Mouse (Mus musculus) thymus, postnatal 36 days (tissue): Measurements from ENCODE around the gene Nt5c.
A peak's percentile ranks its signal among the peaks of the same experiment; 100 is the strongest.
"Not testable (repeated sequence)": the region's sequence is repeated elsewhere in the genome, so short reads cannot be mapped to it uniquely, and the experiment has no call there.

Source experiments
- DNase-seq, 2 experiments: peaks; one replicate each; pipeline ENCODE4 v3.0.0; 2022; ENCODE audit warnings: mixed read lengths in 2 of 2

Gene Nt5c

GRCm38 (mm10) chr11:115491356-115492083 lies at the start of gene Nt5c:
Gene Nt5c, minus strand, starts transcription at chr11:115491862.
- DNase-seq: peak; percentile 82 to 88

GRCm38 (mm10) chr11:115538045-115538444 lies 46.4 kb upstream of the Nt5c start:
- DNase-seq: no peak

DNA sequence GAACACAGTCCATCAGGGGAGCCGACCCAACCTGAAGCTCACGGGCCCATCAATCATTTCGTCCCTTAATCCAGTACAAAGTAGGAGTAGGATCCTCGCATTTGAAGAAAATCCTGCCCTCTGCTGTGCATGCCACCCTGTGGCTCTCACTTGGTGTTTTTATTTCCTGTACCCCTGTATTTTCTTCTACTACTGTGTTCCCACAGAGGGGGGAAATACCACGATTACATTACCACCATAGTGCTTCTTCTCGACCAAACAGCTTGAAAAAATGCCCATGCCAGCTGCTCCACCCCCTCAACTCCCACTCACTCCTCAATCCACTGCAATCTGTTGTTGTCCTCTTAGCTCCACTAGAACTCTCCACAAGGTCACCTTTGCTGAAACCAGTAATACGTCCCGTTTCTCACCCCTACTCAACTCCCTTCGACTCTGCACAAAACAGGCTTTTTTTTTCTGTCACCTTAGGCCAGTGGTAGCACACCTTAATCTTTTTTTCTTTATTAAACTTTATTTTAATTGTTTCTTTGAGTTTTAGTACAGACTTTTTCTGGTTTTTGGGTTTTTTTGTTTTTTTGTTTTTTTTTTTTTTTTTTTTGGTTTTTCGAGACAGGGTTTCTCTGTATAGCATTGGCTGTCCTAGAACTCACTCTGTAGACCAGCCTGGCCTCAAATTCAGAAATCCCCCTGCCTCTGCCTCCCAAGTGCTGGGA lies 45.4 kb upstream of the Nt5c start:
- DNase-seq: peak; percentile 28 to 48

DNA sequence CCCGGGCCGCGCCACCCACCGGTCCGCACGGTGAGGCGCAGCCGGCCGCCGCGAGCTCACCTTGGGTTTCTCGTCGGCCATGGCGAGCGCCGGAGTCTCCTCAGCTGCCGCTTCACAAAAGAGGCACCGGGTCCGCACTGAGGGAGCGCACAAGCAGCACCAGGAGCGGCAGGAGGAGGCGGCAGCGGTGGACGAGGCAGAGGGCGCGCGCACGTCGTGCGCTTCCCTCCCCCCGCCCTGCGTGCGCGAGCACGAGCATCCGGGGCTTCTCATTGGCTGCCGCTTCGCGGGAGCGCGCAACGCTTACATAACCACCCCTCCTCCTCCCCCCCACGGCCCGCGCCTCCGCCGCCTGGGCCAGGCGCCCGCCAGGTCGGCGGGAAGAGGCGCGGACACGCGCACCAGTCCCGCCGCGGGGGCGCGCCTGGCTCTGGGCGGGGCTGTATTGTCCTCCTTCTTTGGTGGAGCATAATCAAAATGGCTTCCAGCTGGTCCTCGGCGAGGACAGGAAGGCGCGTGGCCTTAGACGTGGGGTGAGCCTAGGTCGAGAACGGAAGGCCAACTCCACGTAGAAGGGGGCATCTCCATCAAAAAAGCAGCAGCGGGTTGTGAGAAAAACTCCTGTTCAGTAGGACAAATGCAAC lies 44.5 kb upstream of the Nt5c start, which contains the start of gene Sumo2:
Sumo2 (minus strand) TSS at position 239 of the 644 bp plus-strand sequence.
- peak; percentile 99 for DNase-seq

DNA sequence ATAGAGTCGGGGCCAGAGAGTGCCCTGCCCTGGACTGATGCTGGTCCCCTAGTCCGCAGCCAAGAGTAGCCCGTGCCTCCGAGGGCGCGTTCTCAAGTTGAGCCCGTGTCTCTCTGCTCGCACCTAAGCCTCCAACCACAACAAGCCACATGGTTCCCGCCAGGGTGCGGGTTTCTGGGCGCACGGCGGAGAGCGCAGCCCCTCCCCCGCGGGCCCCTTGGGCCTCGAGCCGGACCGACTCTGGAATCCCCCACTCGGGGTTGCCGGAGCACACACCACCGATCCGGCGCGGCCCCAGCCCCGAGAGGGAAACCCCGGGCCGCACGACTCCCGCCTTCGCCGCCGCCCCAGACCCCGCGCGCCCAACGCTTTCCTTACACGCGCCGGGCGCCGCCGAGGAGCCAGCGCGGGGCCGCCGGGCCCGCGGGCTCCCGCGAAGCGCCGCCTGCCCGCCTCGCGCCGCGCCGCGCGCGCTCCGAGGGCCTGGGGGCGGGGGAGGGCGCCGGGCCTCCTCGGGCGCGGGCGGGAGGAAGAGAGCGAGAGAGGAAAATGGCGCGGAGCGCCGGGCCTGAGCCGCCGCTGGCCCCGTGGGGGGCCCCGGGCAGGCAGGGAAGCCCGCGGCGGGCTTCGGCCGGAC lies 43.9 kb upstream of the Nt5c start:
- DNase-seq: peak; percentile 78 to 82

DNA sequence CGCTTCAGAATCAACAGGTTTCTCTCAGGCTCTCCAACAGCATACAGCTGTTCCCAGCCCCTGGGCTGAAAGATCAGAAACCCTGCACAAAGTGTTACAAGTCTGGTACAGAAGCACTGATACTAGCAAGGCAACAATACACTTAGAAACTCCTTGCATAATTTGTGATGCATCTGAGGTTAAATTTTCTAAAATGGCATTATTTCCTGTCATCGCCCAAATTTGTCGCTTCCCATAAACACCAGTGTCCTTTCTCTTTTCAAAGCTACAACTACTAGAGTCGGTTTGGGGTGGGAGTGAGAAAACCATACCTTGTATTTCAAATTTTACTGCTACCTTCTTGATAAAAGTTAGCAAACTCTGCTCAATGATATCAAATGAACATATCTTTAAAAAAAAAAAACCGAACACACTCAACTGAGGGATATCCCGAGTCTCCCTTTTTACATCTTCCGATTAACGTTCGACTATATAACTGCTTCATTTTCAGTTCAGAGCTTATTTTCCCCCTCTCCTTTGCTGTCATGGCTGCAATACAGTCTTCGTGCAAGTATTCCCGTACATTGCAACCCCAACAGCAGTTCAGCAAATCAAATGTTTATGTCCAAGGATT lies 43.2 kb upstream of the Nt5c start:
- no peak for DNase-seq

GRCm38 (mm10) chr11:115526446-115526845 lies 34.8 kb upstream of the Nt5c start:
- not testable (repeated sequence) for DNase-seq

GRCm38 (mm10) chr11:115522703-115523102 lies 31.0 kb upstream of the Nt5c start:
- no peak for DNase-seq

DNA sequence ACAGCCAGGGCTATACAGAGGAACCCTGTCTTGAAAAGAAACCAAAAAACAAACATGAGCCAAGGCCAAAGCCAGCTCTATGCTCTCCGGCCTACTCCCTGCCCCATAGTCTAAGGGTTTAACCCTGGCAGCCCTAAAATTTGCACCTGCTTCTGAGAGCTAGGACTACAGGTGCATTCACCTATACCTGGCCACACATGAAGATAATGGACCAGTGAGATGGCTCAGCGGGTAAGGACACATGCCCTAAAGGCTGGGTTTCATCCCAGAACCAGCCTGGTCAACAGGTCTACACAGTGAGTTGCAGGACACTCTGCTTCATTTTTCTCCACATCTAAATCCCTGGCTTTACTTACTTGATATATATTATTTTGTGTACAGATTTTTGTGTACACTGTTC lies 30.6 kb upstream of the Nt5c start:
- no peak for DNase-seq

GRCm38 (mm10) chr11:115521080-115521479 lies 29.4 kb upstream of the Nt5c start:
- no peak for DNase-seq

GRCm38 (mm10) chr11:115520218-115520617 lies 28.6 kb upstream of the Nt5c start:
- no peak for DNase-seq

GRCm38 (mm10) chr11:115519581-115519980 lies 27.9 kb upstream of the Nt5c start:
- no peak for DNase-seq

GRCm38 (mm10) chr11:115518693-115519092 lies 27.0 kb upstream of the Nt5c start:
- DNase-seq: no peak

- DNase-seq: no peak
Measured at GRCm38 (mm10) chr11:115516942-115517341, 25.3 kb upstream of the Nt5c start.

DNA sequence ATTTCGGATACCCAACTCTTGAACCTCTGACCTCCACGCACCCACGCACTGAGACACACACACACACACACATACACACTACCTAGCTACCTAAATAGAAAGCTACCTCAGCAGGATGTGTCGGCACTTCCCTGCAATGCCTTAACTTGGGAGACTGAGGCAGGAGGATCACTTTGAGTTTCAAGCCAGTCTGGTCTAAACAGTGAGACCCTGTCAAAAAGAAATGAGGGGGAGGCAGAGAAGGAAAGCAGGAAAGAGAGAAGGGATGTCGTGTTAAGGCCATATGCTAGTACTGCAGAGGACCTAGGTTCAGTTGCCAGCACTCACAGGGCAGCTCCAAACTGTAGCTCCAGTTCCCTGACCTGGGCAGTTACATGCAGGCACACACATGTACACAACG lies 23.4 kb upstream of the Nt5c start:
- no peak for DNase-seq

DNA sequence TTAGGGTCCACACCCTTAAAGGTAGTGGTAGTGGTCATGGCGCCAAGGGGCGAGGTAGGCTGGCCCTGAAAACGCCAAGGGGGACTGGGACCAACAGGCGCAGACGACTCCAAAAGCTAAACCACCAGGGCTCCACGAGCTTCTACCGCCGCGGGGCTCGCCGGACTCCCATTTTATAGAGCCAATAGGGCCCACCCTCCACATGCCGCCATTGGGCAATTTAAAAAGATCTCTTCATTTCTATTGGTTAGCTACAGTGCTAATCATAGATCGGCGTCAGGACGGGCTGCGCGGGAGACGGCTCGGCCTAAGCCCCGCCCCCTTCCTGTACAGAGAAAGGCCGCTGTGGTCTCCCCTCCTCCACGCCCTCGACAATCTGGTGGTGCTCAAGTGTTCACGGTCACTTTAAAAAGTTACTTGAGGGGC lies 22.6 kb upstream of the Nt5c start, which contains the start of gene Jpt1:
Jpt1 (minus strand) TSS at position 150 of the 426 bp plus-strand sequence.
- peak; percentile 96 for DNase-seq

DNA sequence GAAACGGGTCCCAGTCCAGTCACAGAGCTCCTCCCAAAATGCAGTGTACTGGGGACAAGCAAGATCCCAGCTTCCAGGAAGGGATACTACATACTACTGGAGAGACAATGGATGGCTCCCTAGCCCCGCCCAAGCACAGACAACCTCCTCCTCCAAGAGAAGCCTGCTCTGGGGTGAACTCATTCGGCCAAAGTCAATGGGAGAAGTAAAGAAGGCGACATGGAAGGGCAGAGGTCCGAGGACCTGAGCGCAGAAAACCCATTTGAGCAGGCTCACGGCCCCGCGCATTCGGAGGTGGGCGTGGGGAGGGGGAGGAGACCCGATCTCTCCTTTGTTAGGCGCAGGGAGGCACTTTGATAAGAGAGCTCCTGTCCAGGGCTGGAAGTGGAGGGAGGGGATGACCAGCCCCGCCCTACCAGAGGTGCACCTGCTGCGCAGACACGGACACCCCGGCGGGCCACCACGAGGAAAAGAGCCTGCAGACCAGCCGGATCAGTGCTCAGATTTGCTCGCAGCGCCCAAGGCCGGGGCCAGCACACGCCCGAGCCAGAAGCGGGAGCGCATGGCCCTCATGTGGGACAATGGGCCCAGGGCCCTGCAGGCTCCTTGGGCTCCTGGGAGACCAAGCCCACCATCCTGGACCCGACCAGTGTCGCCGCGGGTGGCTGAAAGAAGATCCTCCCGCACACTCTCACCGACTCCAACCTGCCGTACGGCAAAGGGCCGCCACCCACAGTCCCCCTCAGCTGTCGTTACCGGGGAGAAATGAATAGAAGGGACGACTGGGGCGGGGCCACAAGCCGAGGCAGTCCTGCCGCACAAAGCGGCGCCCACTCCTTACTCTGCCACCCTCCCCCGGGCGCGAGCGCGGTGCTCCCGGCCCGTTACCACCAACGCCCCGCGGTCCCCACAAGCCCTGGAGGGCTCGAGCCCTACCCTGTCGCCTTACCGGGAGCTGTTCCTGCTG lies 21.9 kb upstream of the Nt5c start:
- DNase-seq: peak; percentile 54 to 62

DNA sequence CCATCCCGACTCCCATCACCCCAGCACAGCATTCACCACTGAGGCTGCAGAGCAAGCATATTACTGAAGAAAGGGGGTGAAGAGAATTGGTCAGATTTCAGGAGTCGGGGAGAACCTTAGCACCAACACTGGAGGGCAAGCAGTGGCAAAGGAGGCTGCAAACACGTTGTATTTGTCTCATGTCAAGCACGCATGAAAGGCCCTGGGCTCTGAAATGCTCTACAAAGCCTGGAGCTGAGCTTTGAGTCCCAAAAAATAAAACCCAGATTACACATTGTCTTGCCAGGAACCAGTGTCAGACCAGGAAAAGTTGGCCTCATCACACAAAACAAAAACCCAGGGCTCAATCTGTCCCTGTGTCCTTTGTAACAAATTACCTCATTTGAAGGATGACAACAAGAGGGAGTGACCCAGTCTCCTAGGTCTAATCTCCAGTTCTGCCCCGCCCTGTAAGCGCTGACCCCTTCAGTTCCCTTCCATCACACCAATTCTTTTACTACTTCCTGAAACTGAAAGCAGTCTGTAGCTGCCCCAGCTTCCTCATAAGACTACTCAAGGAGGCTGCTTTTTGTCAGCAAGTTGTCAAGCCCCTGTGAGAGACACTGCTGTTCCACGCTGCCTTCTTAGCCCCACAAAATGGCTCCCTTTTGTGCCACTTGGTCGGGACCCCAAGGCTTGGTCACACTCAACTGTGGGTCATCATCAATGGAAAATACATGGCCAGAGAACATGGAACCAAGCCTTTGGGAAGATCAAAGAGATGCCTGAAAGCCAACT lies 20.9 kb upstream of the Nt5c start:
- DNase-seq: peak; percentile 48 to 51

DNA sequence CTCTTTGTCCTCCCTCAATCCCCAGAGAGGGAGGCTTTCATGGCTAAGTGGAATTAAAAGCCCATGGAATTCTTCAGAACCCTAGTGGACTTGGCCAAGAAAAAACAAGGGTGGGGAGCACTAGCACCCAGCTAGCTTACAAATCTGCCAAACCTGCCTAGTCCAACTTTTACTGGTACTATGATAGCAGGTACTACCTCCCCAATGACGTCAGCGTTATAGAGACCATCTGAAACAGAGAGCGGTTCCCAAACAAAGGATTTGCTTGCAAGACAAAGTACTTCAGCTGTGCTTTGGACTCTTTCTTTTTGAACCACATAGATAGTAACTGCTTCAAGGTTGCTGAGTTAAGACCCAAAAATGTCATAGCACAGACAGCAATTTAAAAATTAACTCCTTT lies 20.3 kb upstream of the Nt5c start:
- DNase-seq: no peak

DNA sequence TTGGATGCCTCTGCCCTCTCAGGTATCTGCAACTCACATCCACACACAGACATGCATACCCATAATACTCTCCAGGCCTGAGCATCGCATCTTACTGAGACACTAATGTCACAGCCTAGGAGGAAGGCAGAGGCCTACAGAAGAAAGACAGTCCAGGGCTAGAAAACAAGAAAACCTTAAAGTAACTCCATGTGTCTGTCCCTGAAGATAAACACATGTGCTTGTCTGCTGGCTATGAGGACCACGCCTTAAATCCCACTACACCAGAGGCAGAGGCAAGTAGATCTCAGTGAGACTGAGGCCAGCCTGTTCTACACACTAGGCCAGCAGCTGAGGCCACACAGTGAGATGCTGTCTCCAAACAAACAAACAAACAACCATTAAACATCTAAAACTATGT lies 19.5 kb upstream of the Nt5c start:
- no peak for DNase-seq

- no peak for DNase-seq
Measured at GRCm38 (mm10) chr11:115510507-115510888, 18.8 kb upstream of the Nt5c start.
